Comparison of ENCODE assay signal across 33 mouse cellular contexts in genomic region chr13:99278511-99278910, GRCm38 (mm10).
"Had no signal": no experiment of that assay in that cellular context is flagged by ENCODE, and none has a peak within 500 bp of the region (broad histone marks: within the 10 kb centered on the region; RNA-seq: fewer than 3 reads in every experiment).

No protein-coding gene starts in this region.

- H3K4me2 ChIP-seq: heart, embryonic 11.5 days; heart, embryonic 13.5 days; heart, embryonic 15.5 days; hindbrain, embryonic 12.5 days; hindbrain, embryonic 13.5 days; hindbrain, embryonic 14.5 days; hindbrain, embryonic 15.5 days; intestine, embryonic 15.5 days; kidney, embryonic 15.5 days had no signal

- H3K9ac ChIP-seq: heart, embryonic 13.5 days; heart, embryonic 15.5 days; hindbrain, embryonic 12.5 days; hindbrain, embryonic 13.5 days; hindbrain, embryonic 14.5 days; hindbrain, embryonic 15.5 days; intestine, embryonic 15.5 days; kidney, embryonic 15.5 days had no signal

- H3K4me1 ChIP-seq: hindbrain, embryonic 12.5 days; intestine, embryonic 15.5 days; kidney, embryonic 15.5 days had no signal

- H3K4me3 ChIP-seq: heart, embryonic 13.5 days; heart, embryonic 15.5 days; hindbrain, embryonic 10.5 days; hindbrain, embryonic 12.5 days; hindbrain, embryonic 13.5 days; hindbrain, embryonic 15.5 days; intestine, embryonic 15.5 days; kidney, embryonic 15.5 days; layer of hippocampus, adult 2 months; left cerebral cortex, adult 2 months had no signal

- ATAC-seq: hindbrain, embryonic 16.5 days; hindbrain, postnatal 0 days; inflammation-experienced regulatory T-cells, adult 6 months; intestine, embryonic 15.5 days; intestine, embryonic 16.5 days; intestine, postnatal 0 days had no signal

- H3K27ac ChIP-seq: heart, embryonic 13.5 days; heart, embryonic 15.5 days; hindbrain, embryonic 10.5 days; hindbrain, embryonic 13.5 days; hindbrain, embryonic 14.5 days; hindbrain, embryonic 15.5 days; hindbrain, postnatal 0 days; intestine, embryonic 15.5 days; kidney, embryonic 15.5 days; kidney, postnatal 0 days; layer of hippocampus, adult 2 months; left cerebral cortex, adult 2 months had no signal

- DNase-seq: heart, postnatal 10 days; heart, postnatal 14 days; heart, postnatal 36 days; kidney, adult 11 months; kidney, adult 18-20 months; kidney, adult 2 months; kidney, adult 8-10 months; kidney, adult 9 months; kidney, postnatal 10 days; kidney, postnatal 14 days; kidney, postnatal 25 days; kidney, postnatal 36 days; kidney, postnatal 4 days; layer of hippocampus, adult 9-11 months; layer of hippocampus, postnatal 36 days had no signal

- H3K27me3 ChIP-seq: heart, embryonic 13.5 days; heart, embryonic 15.5 days; hindbrain, embryonic 12.5 days; hindbrain, embryonic 13.5 days; hindbrain, embryonic 15.5 days; intestine, embryonic 15.5 days; kidney, embryonic 15.5 days had no signal

- H3K9me3 ChIP-seq: heart, embryonic 15.5 days; hindbrain, embryonic 10.5 days; hindbrain, embryonic 12.5 days; hindbrain, embryonic 13.5 days; hindbrain, embryonic 15.5 days; intestine, embryonic 15.5 days; kidney, embryonic 15.5 days had no signal

- H3K36me3 ChIP-seq: heart, embryonic 13.5 days; heart, embryonic 15.5 days; hindbrain, embryonic 10.5 days; hindbrain, embryonic 12.5 days; hindbrain, embryonic 13.5 days; hindbrain, embryonic 15.5 days; intestine, embryonic 15.5 days; kidney, embryonic 15.5 days had no signal
